Mouse (Mus musculus): ENCODE measurements around the gene Ahnak.

DNA sequence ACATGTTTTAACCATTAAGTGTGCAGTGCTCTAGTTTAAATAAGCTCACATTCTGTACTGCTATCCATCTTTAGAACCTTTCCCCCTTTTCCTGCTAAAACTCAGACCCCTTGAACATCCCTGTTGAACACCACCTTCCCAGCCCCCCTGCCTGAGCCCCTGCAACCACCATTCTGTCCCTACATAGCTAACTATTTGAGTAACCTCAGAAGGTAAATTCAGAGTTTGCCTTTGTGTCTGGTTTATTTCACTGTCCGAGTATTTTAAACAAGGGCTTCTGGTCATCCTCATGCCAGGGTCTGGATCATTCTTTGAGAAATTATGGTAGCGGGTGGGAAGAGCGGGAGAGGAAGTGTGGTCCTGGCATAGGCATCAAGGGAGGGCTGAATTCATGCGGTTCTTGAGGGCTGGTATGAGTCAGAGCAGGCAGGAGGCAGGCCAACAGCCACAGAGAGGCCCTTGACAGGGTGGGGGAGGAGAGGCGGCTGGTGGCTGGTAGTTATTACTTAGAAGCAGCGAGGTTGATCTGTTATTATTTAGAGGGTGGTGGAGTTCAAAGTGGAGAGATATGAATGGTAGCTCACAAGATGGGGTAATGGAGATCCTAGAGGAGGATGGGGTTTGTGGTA is 63.8 kb downstream of the Ahnak start:
- TF ChIP-seq POLR2A (IDR thresholded peaks at IDR 0.05; ENCODE audit: insufficient read depth, low read depth, low read length) (no peak), CTCF (IDR thresholded peaks at IDR 0.05) (no peak)

Measured in heart, adult 2 months (tissue).